Mouse (Mus musculus) MEL (cell line): ENCODE results near the gene Slc25a42. TPM values are rescaled to one million over a fixed set of nuclear protein-coding genes. Genes with fewer than 3 reads are reported as not detected.

Experiments used
- DNase-seq: peaks from one replicate; pipeline ENCODE4 v3.0.0; 2011; ENCODE audit warnings: low read depth, low spot score
- H3K27ac ChIP-seq: 2 replicates; pipeline ENCODE4 v1.5.1; 2012; ENCODE audit warnings: low read depth, mild to moderate bottlenecking, control low read depth, low read length, moderate library complexity; ENCODE audit not compliant: control insufficient read depth
- H3K27me3 ChIP-seq, 2 experiments: fragments of 150-350 bp in 1 of 2; sonication (generic) in 1 of 2; 2 replicates each; pipeline ENCODE4 v1.6.1; 2012; ENCODE audit warnings: low read length in 2 of 2, mild to moderate bottlenecking in 2 of 2, improper control_type of control experiment in 1 of 2, moderate library complexity in 1 of 2; ENCODE audit not compliant: insufficient read depth in 2 of 2, control insufficient read depth in 1 of 2
- H3K36me3 ChIP-seq, 2 experiments: 2 replicates each; pipeline ENCODE4 v1.6.1; 2012 to 2014; ENCODE audit warnings: low read length in 2 of 2, improper control_type of control experiment in 1 of 2, inconsistent platforms in 1 of 2, mild to moderate bottlenecking in 1 of 2; ENCODE audit not compliant: insufficient read depth in 2 of 2, control insufficient read depth in 1 of 2
- H3K4me1 ChIP-seq, 2 experiments: fragments of 150-350 bp in 1 of 2; sonication (generic) in 1 of 2; 2 replicates each; pipeline ENCODE4 v1.6.1; 2012; ENCODE audit warnings: low read length in 2 of 2, improper control_type of control experiment in 1 of 2, mild to moderate bottlenecking in 1 of 2; ENCODE audit not compliant: insufficient read depth in 2 of 2, control insufficient read depth in 1 of 2
- H3K4me3 ChIP-seq, 2 experiments: fragments of 150-350 bp in 1 of 2; sonication (generic) in 1 of 2; 2 replicates each; pipeline ENCODE4 v1.5.1; 2012; ENCODE audit warnings: low read depth in 2 of 2, low read length in 2 of 2, mild to moderate bottlenecking in 2 of 2, moderate library complexity in 2 of 2, control low read depth in 1 of 2, improper control_type of control experiment in 1 of 2; ENCODE audit not compliant: control insufficient read depth in 1 of 2, insufficient read depth in 1 of 2
- H3K79me2 ChIP-seq: 2 replicates; pipeline ENCODE4 v1.6.1; 2012; ENCODE audit warnings: mild to moderate bottlenecking, low read length, moderate library complexity; ENCODE audit not compliant: control insufficient read depth, poor library complexity, insufficient read depth
- H3K9ac ChIP-seq: 2 replicates; pipeline ENCODE4 v1.6.1; 2012; ENCODE audit warnings: low read depth, mild to moderate bottlenecking, control low read depth, low read length, moderate library complexity; ENCODE audit not compliant: control insufficient read depth, poor library complexity, severe bottlenecking
- H3K9me3 ChIP-seq: fragments of 150-350 bp; sonication (generic); replicated peaks from 2 replicates; pipeline ENCODE4 v1.6.1; 2012; ENCODE audit warnings: mild to moderate bottlenecking, low read length, improper control_type of control experiment, moderate library complexity; ENCODE audit not compliant: insufficient read depth
- CHD1 ChIP-seq: IDR thresholded peaks from 2 replicates; pipeline ENCODE4 v1.6.1; 2012; ENCODE audit warnings: low read depth, mild to moderate bottlenecking, inconsistent platforms, low read length, improper control_type of control experiment
- E2F4 ChIP-seq: IDR thresholded peaks from 2 replicates; pipeline ENCODE4 v1.6.1; 2011; ENCODE audit warnings: low read depth, low read length, improper control_type of control experiment, borderline replicate concordance
- ELF1 ChIP-seq: IDR thresholded peaks from 2 replicates; pipeline ENCODE4 v1.6.1; 2014; ENCODE audit warnings: low read depth, mild to moderate bottlenecking, inconsistent platforms, low read length, improper control_type of control experiment, moderate library complexity
- ETS1 ChIP-seq: IDR thresholded peaks from 2 replicates; pipeline ENCODE4 v1.6.1; 2012; ENCODE audit warnings: low read depth, mild to moderate bottlenecking, inconsistent platforms, low read length, improper control_type of control experiment, moderate library complexity
- GABPA ChIP-seq: IDR thresholded peaks from 2 replicates; pipeline ENCODE4 v1.6.1; 2012; ENCODE audit warnings: low read depth, mild to moderate bottlenecking, inconsistent platforms, low read length, improper control_type of control experiment, moderate library complexity
- HCFC1 ChIP-seq: IDR thresholded peaks from 2 replicates; pipeline ENCODE4 v1.6.1; 2012; ENCODE audit warnings: low read depth, mild to moderate bottlenecking, inconsistent platforms, low read length, improper control_type of control experiment, moderate library complexity
- MAFK ChIP-seq: IDR thresholded peaks from 2 replicates; pipeline ENCODE4 v1.6.1; 2011; ENCODE audit warnings: low read depth, mild to moderate bottlenecking, low read length, improper control_type of control experiment, borderline replicate concordance
- MAZ ChIP-seq: IDR thresholded peaks from 2 replicates; pipeline ENCODE4 v1.6.1; 2012; ENCODE audit warnings: low read depth, mild to moderate bottlenecking, inconsistent platforms, low read length, improper control_type of control experiment
- MXI1 ChIP-seq: IDR thresholded peaks from 2 replicates; pipeline ENCODE4 v1.6.1; 2011; ENCODE audit warnings: mild to moderate bottlenecking, low read depth, low read length, improper control_type of control experiment
- POLR2A ChIP-seq, 2 experiments: IDR thresholded peaks; 2 replicates each; pipeline ENCODE4 v1.6.1; 2011 to 2012; ENCODE audit warnings: low read length in 2 of 2, mild to moderate bottlenecking in 2 of 2, control low read depth in 1 of 2, improper control_type of control experiment in 1 of 2, low read depth in 1 of 2, moderate library complexity in 1 of 2; ENCODE audit not compliant: control insufficient read depth in 1 of 2, insufficient read depth in 1 of 2, poor library complexity in 1 of 2
- POLR2AphosphoS2 ChIP-seq: IDR thresholded peaks from 2 replicates; pipeline ENCODE4 v1.6.1; 2011; ENCODE audit warnings: low read length, improper control_type of control experiment
- POLR2AphosphoS5 ChIP-seq: IDR thresholded peaks from 2 replicates; pipeline ENCODE4 v1.6.1; 2012; ENCODE audit warnings: low read depth, borderline replicate concordance, mild to moderate bottlenecking, inconsistent platforms, low read length, moderate library complexity, mixed read lengths
- RAD21 ChIP-seq: IDR thresholded peaks from 2 replicates; pipeline ENCODE4 v1.6.1; 2011; ENCODE audit warnings: mild to moderate bottlenecking, low read depth, low read length, improper control_type of control experiment
- TBP ChIP-seq: IDR thresholded peaks from 2 replicates; pipeline ENCODE4 v1.8.0; 2011; ENCODE audit warnings: low read depth, low read length, improper control_type of control experiment
- TCF12 ChIP-seq: IDR thresholded peaks from 2 replicates; pipeline ENCODE4 v1.6.1; 2014; ENCODE audit warnings: low read depth, mild to moderate bottlenecking, inconsistent platforms, low read length, improper control_type of control experiment, moderate library complexity
- UBTF ChIP-seq: IDR thresholded peaks from 2 replicates; pipeline ENCODE4 v1.6.1; 2012; ENCODE audit warnings: low read depth, mild to moderate bottlenecking, inconsistent platforms, low read length, improper control_type of control experiment, moderate library complexity, borderline replicate concordance; ENCODE audit not compliant: insufficient read depth
- USF1 ChIP-seq: IDR thresholded peaks from 2 replicates; pipeline ENCODE4 v1.6.1; 2014; ENCODE audit warnings: low read depth, mild to moderate bottlenecking, inconsistent platforms, low read length, improper control_type of control experiment, moderate library complexity
- ZC3H11A ChIP-seq: IDR thresholded peaks from 2 replicates; pipeline ENCODE4 v1.6.1; 2012; ENCODE audit warnings: low read depth, mild to moderate bottlenecking, inconsistent platforms, low read length, improper control_type of control experiment
- ZKSCAN1 ChIP-seq: IDR thresholded peaks from 2 replicates; pipeline ENCODE4 v1.6.1; 2012; ENCODE audit warnings: low read depth, mild to moderate bottlenecking, inconsistent platforms, low read length, improper control_type of control experiment, moderate library complexity
- polyA plus RNA-seq, 2 experiments: library from polyadenylated mRNA; stranded (reverse) in 1 of 2; unstranded in 1 of 2; fragments of >175 nt in 1 of 2; fragments of >200 nt in 1 of 2; gene quantifications; 2 replicates each; pipeline versions ENCODE4 v1.2.1 to v1.2.4; 2012; ENCODE audit warnings: low replicate concordance in 2 of 2, low read depth in 1 of 2; ENCODE audit not compliant: insufficient read length in 2 of 2, insufficient read depth in 1 of 2, missing spikeins in 1 of 2
- total RNA-seq: library from RNA; depleted of rRNA; stranded (reverse); fragments of 300-350 nt; gene quantifications from 2 replicates; pipeline ENCODE4 v1.2.3, GENCODE M21; 2012

Slc25a42 gene
- total and polyA plus RNA-seq, 3 experiments, result 5.2 to 12.1 TPM; not detected in 1

DNA sequence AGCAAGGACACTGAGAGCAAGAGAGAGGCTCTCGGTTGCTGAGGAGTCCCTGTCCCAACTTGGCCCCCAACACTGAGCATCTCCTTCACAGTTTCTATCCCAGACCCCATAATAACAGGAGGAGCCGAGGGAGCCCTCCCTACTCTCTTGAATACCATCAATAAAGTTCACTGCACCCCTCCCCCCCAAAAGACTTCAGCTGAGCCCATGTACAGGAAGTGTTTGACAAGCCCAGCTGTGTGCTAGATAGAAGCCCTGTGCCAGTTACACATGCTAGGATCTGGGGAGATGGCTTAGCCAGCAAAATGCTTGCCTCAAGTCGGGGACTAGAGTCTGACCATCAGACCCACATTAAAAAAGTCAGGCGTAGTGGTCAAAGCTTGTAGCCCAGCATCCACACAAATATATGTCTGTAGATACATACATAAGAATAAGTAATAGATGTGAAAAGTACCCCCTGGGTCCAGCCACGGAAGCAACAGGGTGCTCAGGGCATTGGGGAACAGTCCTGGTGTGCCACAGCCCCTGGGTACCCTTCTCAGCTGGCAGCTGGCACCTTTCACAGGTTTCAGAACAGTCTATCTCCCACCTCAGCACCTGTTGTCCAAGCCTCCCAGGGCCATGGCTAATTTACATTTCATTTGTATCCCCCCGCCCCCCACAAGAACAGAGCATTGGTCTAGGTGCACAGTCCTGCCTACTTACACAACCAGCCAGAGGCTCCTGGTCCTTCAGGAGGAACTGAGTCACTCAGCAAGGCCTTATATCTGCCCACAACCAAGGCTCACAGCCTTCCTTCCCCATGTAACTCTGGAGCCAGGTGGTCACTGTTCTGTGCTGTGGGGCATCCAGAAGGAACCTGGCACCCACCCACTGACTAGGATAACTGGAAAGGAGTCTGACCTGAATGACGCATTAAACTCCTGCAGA is 64.2 kb downstream of the Slc25a42 start:
- peaks cover 0 to 2% of the 10 kb centered on the region in 2 experiments; a peak in 1 of 4 replicates for H3K4me1 ChIP-seq
- no peak overlapping the region for H3K9ac ChIP-seq
- H3K27me3 ChIP-seq, result no peaks in the 10 kb centered on the region
- no peak overlapping the region for H3K4me3 ChIP-seq
- H3K36me3 ChIP-seq, result no peaks in the 10 kb centered on the region; a peak in 1 of 4 replicates
- H3K27ac ChIP-seq, result no peak overlapping the region
- no peaks in the 10 kb centered on the region for H3K79me2 ChIP-seq
- no peak for DNase-seq
- TF ChIP-seq GABPA, result no peak
- no peak for TF ChIP-seq MXI1
- TF ChIP-seq POLR2AphosphoS5, result no peak
- TF ChIP-seq ETS1, result no peak
- no peak for TF ChIP-seq USF1
- no peak for TF ChIP-seq ZC3H11A
- TF ChIP-seq MAFK, result no peak
- no peak for TF ChIP-seq TCF12
- TF ChIP-seq TBP, result no peak
- no peak for TF ChIP-seq HCFC1
- no peak for TF ChIP-seq E2F4
- TF ChIP-seq RAD21, result no peak
- TF ChIP-seq POLR2AphosphoS2, result no peak
- TF ChIP-seq MAZ, result no peak
- TF ChIP-seq CHD1, result no peak
- no peak for TF ChIP-seq ZKSCAN1
- no peak for TF ChIP-seq UBTF
- TF ChIP-seq, all 39 proteins: peak for 0
- no peaks in the 10 kb centered on the region for H3K9me3 ChIP-seq

DNA sequence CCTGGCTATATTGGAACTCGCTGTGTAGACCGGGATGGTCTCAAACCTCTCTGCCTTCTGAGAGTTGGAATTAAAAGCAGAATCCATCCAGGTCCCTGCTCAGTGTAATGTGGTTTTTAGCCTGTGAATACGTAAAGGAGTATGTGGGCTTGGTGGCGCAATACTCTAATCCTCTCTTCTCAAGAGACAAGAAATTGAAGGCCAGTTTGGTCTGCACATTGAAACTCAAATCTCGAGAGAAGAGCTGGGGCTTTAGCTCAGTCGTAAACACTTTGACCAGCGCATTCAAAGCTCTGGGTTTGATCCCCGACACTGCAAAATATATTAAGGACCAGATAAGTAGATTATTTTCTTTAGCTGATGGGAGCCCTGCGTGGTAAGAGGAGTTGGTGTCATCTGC is 72.1 kb downstream of the Slc25a42 start:
- Histone ChIP-seq H3K36me3 (peaks cover 0 to 3% of the 10 kb centered on the region in 2 experiments; a peak in 2 of 4 replicates), H3K4me1 (peaks cover 4 to 15% of the 10 kb centered on the region in 2 experiments; a peak in 2 of 4 replicates)

More for the DNA sequence above, 72.1 kb downstream of the Slc25a42 start:
- Histone ChIP-seq H3K9ac (peak overlapping the region; percentile 88), H3K79me2 (peaks cover 11% of the 10 kb centered on the region), H3K27me3 (no peaks in the 10 kb centered on the region), H3K27ac (peak overlapping the region; percentile 95), H3K4me3 (peak overlapping the region; percentile 92 to 94), H3K9me3 (no peaks in the 10 kb centered on the region)
- DNase-seq, result no peak
- TF ChIP-seq POLR2A (IDR thresholded peaks at IDR 0.05; ENCODE audit: control insufficient read depth in 1 of 2, insufficient read depth in 1 of 2, low read depth in 1 of 2, low read length in 2 of 2, poor library complexity in 1 of 2), result 0 out of 4 replicates have a peak, but pooled peaks of 1 of the 2 experiments have one; percentile 5
- TF ChIP-seq ELF1, result no peak
